Mouse (Mus musculus): ENCODE data around the gene Emilin1. TPM values are rescaled to one million over a fixed set of nuclear protein-coding genes. Genes with fewer than 3 reads are reported as not detected.

Gene Emilin1
- total and polyA plus RNA-seq, 3 experiments = 0.11 to 0.63 (median 0.34) TPM

DNA sequence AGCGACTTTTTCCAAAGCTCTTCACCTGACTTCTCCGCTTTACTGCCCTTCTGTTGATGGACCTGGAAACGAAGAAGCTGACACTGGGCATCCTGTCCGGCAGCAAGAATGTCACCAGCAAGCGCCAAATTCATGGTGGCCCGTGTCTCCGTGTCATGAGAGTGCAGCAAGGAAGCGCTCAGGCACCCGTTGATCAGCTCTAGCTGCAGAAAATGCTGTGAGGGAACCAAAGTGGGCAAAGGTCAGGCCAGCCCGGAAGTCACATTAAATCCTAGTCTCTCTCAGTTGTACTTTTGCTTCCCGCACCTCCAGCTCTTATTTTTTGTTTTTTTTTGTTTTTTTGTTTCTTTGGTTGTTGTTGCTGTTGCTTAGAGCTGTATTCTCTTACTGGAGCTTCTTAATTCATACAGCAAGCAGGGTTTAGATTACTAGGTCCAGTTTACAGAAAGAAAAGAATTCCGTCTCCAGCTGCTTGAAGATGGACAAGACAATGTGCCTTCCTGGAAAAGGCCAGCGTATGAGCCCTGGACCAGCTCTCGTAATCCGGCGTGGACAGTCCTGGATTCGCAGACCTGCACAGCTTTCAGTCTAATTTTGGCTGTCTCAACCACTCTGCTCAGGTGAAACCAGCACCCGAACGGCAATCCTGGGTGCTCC, 46.1 kb downstream of the Emilin1 start:
- dilution Hi-C loops (cut with MboI; ENCODE audit: extremely low pct_ligation_motif_present, extremely low pct_unique_long_range_greater_than_20kb, low sequenced_read_pairs) = no loop called here
- TF ChIP-seq ZNF384 (IDR thresholded peaks at IDR 0.05; ENCODE audit: low read depth, low read length) (no peak), TBP (conservative IDR thresholded peaks at IDR 0.05; ENCODE audit: low read depth, low read length) (no peak), UBTF (IDR thresholded peaks at IDR 0.05; ENCODE audit: low read depth, low read length) (no peak), SIN3A (IDR thresholded peaks at IDR 0.05; ENCODE audit: low read length) (no peak), POLR2AphosphoS2 (IDR thresholded peaks at IDR 0.05; ENCODE audit: low read depth, low read length) (no peak), CTCF (conservative IDR thresholded peaks at IDR 0.05 in 1 of 2, IDR thresholded peaks at IDR 0.05 in 1 of 2; ENCODE audit: low read depth in 2 of 2, low read length in 2 of 2) (no peak), CHD1 (IDR thresholded peaks at IDR 0.05; ENCODE audit: low read depth, low read length) (no peak), ZMIZ1 (IDR thresholded peaks at IDR 0.05; ENCODE audit: low read depth, low read length) (no peak), ZKSCAN1 (IDR thresholded peaks at IDR 0.05; ENCODE audit: borderline replicate concordance, low read depth, low read length) (no peak), NRF1 (IDR thresholded peaks at IDR 0.05; ENCODE audit: low read depth, low read length) (no peak), MAZ (IDR thresholded peaks at IDR 0.05; ENCODE audit: low read depth, low read length) (no peak), TCF12 (IDR thresholded peaks at IDR 0.05; ENCODE audit: low read depth, low read length) (no peak), NELFE (IDR thresholded peaks at IDR 0.05; ENCODE audit: low read depth, low read length) (no peak), ETS1 (conservative IDR thresholded peaks at IDR 0.05; ENCODE audit: low read depth, low read length) (no peak)
- peaks cover 10% of the 10 kb centered on the region for H3K9me3 ChIP-seq (replicated peaks; ENCODE audit: low read length)

DNA sequence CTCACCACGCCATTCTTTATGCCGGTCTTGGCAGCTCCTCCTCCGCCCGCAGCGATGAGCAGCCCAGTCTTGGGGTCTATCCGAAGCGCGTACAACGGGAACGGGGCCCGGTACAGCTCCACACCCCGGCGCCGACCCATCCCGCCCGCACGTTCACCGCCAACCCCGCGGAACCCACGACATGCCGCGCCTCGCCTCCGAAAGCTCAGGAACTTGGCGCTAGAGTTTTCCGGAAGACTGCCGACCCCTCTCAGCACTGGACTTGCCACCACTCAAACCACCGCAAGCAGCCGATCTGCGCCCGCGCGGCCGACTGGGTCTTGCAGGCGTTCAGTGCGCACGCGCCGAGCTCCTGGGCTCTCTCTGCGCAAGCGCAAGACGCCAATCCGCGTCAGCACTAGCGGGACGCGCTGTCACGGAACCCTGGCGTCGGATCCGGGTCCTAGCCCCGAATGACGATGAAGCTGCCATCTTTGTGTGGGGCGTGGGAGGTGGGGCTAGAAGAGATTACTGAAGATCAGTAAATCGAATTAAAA, 46.8 kb downstream of the Emilin1 start, which contains the start of gene Preb:
Gene Preb (minus strand): TSS at position 396 of the 536 bp plus-strand sequence.
- in situ Hi-C loops (cut with MboI; ENCODE audit: low pct_ligation_motif_present, low pct_unique_long_range_greater_than_20kb, low sequenced_read_pairs) (no loop called here), dilution Hi-C loops (cut with MboI; ENCODE audit: extremely low pct_ligation_motif_present, extremely low pct_unique_long_range_greater_than_20kb, low sequenced_read_pairs) (no loop called here)
- H3K4me2 ChIP-seq (ENCODE audit: insufficient read depth, low read depth, poor library complexity, severe bottlenecking) = peak within 1 kb of the TSS; percentile 42
- peak within 1 kb of the TSS; percentile 96 for H3K9ac ChIP-seq (ENCODE audit: insufficient read depth, low read depth)
- peaks cover 26 to 31% of the 10 kb centered on the region in 2 experiments for H3K36me3 ChIP-seq (replicated peaks in 1 of 2; ENCODE audit: control insufficient read depth in 1 of 2, insufficient read depth in 1 of 2, low read length in 1 of 2)
- H3K4me1 ChIP-seq (ENCODE audit: control insufficient read depth in 1 of 2, insufficient read depth in 2 of 2) = peaks cover 14 to 35% of the 10 kb centered on the region in 2 experiments
- peaks cover 2% of the 10 kb centered on the region for H3K27me3 ChIP-seq (replicated peaks)
- H3K4me3 ChIP-seq (replicated peaks in 1 of 3; ENCODE audit: low read depth in 2 of 3, low read length in 2 of 3, poor library complexity in 1 of 3) = peak within 1 kb of the TSS; percentile 97 to 98 (median 98)
- H3K27ac ChIP-seq (ENCODE audit: insufficient read depth, low read depth) = peak within 1 kb of the TSS; percentile 34; the same call in 1 of the 2 replicates
- H3K9me3 ChIP-seq (replicated peaks; ENCODE audit: low read length) = peaks cover 10% of the 10 kb centered on the region
- peaks cover 18% of the 10 kb centered on the region for H3K79me2 ChIP-seq (replicated peaks; ENCODE audit: control insufficient read depth, extremely low read depth, insufficient read depth, poor library complexity, severe bottlenecking)
- peak; percentile 98 for DNase-seq (ENCODE audit: extremely low read depth)
- peak; percentile 96 for TF ChIP-seq NELFE (IDR thresholded peaks at IDR 0.05; ENCODE audit: low read depth, low read length)
- TF ChIP-seq POLR2A (IDR thresholded peaks at IDR 0.05; ENCODE audit: low read depth, low read length) = peak; percentile 96
- TF ChIP-seq UBTF (IDR thresholded peaks at IDR 0.05; ENCODE audit: low read depth, low read length) = no peak
- TF ChIP-seq MEF2A (IDR thresholded peaks at IDR 0.05; ENCODE audit: borderline replicate concordance, low read depth, low read length) = 0 out of 2 replicates have a peak, but pooled peaks have one; percentile 60
- 0 out of 2 replicates have a peak, but pooled peaks have one; percentile 63 for TF ChIP-seq MAFK (IDR thresholded peaks at IDR 0.05; ENCODE audit: insufficient replicate concordance, low read length)
- TF ChIP-seq RAD21 (IDR thresholded peaks at IDR 0.05; ENCODE audit: low read depth, low read length) = no peak
- no peak for TF ChIP-seq PAX5 (IDR thresholded peaks at IDR 0.05; ENCODE audit: low read length)
- no peak for TF ChIP-seq USF1 (IDR thresholded peaks at IDR 0.05; ENCODE audit: low read depth, low read length)
- peak; percentile 99 for TF ChIP-seq NRF1 (IDR thresholded peaks at IDR 0.05; ENCODE audit: low read depth, low read length)
- TF ChIP-seq ELF1 (IDR thresholded peaks at IDR 0.05; ENCODE audit: low read depth, low read length) = peak; percentile 87
- peak; percentile 81 for TF ChIP-seq ZMIZ1 (IDR thresholded peaks at IDR 0.05; ENCODE audit: low read depth, low read length)
- TF ChIP-seq E2F4 (IDR thresholded peaks at IDR 0.05; ENCODE audit: insufficient replicate concordance, low read depth, low read length) = no peak
- TF ChIP-seq JUN (IDR thresholded peaks at IDR 0.05; ENCODE audit: insufficient read depth, low read depth, low read length) = peak; percentile 29; the same call in 1 of the 2 replicates
- TF ChIP-seq MYC (IDR thresholded peaks at IDR 0.05; ENCODE audit: low read depth, low read length) = peak; percentile 37; the same call in 1 of the 2 replicates
- no peak for TF ChIP-seq USF2 (conservative IDR thresholded peaks at IDR 0.05; ENCODE audit: low read depth, low read length)
- no peak; the same call in 1 of the 2 replicates for TF ChIP-seq TBP (conservative IDR thresholded peaks at IDR 0.05; ENCODE audit: low read depth, low read length)
- peak; percentile 80; the same call in 1 of the 2 replicates for TF ChIP-seq POLR2AphosphoS2 (IDR thresholded peaks at IDR 0.05; ENCODE audit: low read depth, low read length)
- no peak for TF ChIP-seq ZC3H11A (IDR thresholded peaks at IDR 0.05; ENCODE audit: low read depth, low read length)
- no peak for TF ChIP-seq EP300 (IDR thresholded peaks at IDR 0.05; ENCODE audit: low read length)
- peak; percentile 42; the same call in 1 of the 2 replicates for TF ChIP-seq MAZ (IDR thresholded peaks at IDR 0.05; ENCODE audit: low read depth, low read length)
- no peak for TF ChIP-seq JUND (conservative IDR thresholded peaks at IDR 0.05; ENCODE audit: low read depth, low read length)
- peak; percentile 87 for TF ChIP-seq SIN3A (IDR thresholded peaks at IDR 0.05; ENCODE audit: low read length)
- 0 out of 2 replicates have a peak, but pooled peaks have one; percentile 43 for TF ChIP-seq CHD2 (IDR thresholded peaks at IDR 0.05; ENCODE audit: low read length)
- TF ChIP-seq CHD1 (IDR thresholded peaks at IDR 0.05; ENCODE audit: low read depth, low read length) = no peak

More for the DNA sequence above, 46.1 kb downstream of the Emilin1 start:
- no peak for DNase-seq (ENCODE audit: extremely low read depth)
- Histone ChIP-seq H3K4me2 (ENCODE audit: insufficient read depth, low read depth, poor library complexity, severe bottlenecking) (peak overlapping the region; percentile 42), H3K4me1 (ENCODE audit: control insufficient read depth in 1 of 2, insufficient read depth in 2 of 2) (peaks cover 14 to 35% of the 10 kb centered on the region in 2 experiments), H3K36me3 (replicated peaks in 1 of 2; ENCODE audit: control insufficient read depth in 1 of 2, insufficient read depth in 1 of 2, low read length in 1 of 2) (peaks cover 33 to 38% of the 10 kb centered on the region in 2 experiments), H3K4me3 (replicated peaks in 1 of 3; ENCODE audit: low read depth in 2 of 3, low read length in 2 of 3, poor library complexity in 1 of 3) (peak overlapping the region; percentile 97 to 98 (median 98)), H3K79me2 (replicated peaks; ENCODE audit: control insufficient read depth, extremely low read depth, insufficient read depth, poor library complexity, severe bottlenecking) (peaks cover 18% of the 10 kb centered on the region), H3K27ac (ENCODE audit: insufficient read depth, low read depth) (peak overlapping the region; percentile 34; the same call in 1 of the 2 replicates), H3K9ac (ENCODE audit: insufficient read depth, low read depth) (peak overlapping the region; percentile 96), H3K27me3 (replicated peaks) (no peaks in the 10 kb centered on the region)
- in situ Hi-C loops (cut with MboI; ENCODE audit: low pct_ligation_motif_present, low pct_unique_long_range_greater_than_20kb, low sequenced_read_pairs) = no loop called here

Measured in CH12.LX (cell line).